Mouse (Mus musculus): ENCODE measurements at regions not wholly inside any gene's neighbourhood (a gene's known extent, or its start where the extent isn't known, plus 50 kb on each side); places are given as distances from the start of the nearest gene placed in this dataset.

- Histone ChIP-seq H3K27me3 (ENCODE audit: control insufficient read depth, insufficient read depth, low read length) (no peaks in the 10 kb centered on the region), H3K4me1 (ENCODE audit: control insufficient read depth, insufficient read depth, low read length) (no peaks in the 10 kb centered on the region), H3K27ac (ENCODE audit: low read length) (no peak overlapping the region), H3K36me3 (ENCODE audit: control insufficient read depth, insufficient read depth) (no peaks in the 10 kb centered on the region), H3K4me2 (ENCODE audit: low read depth, low read length) (no peak overlapping the region), H3K4me3 (ENCODE audit: low read length) (no peak overlapping the region), H3K9ac (ENCODE audit: low read length) (no peak overlapping the region), H3K9me3 (replicated peaks; ENCODE audit: control insufficient read depth, low read length) (no peaks in the 10 kb centered on the region)
- 53% methylated on average over 4 of the region's 4 CpGs for WGBS
- ATAC-seq (replicated peaks; ENCODE audit: extremely low read depth, insufficient read depth, low FRiP score): no peak
These were observed 801.8 kb upstream of the B3galt2 start for GRCm38 (mm10) chr1:142838663-142839062.

- H3K4me2 ChIP-seq (ENCODE audit: low read depth, low read length): no peak overlapping the region
- H3K9me3 ChIP-seq (replicated peaks; ENCODE audit: control insufficient read depth, low read length): no peaks in the 10 kb centered on the region
- H3K27me3 ChIP-seq (ENCODE audit: control insufficient read depth, insufficient read depth, low read length): no peaks in the 10 kb centered on the region
- H3K4me3 ChIP-seq (ENCODE audit: low read length): no peak overlapping the region
- no peak overlapping the region for H3K9ac ChIP-seq (ENCODE audit: low read length)
- no peak for ATAC-seq (replicated peaks; ENCODE audit: extremely low read depth, insufficient read depth, low FRiP score)
- H3K36me3 ChIP-seq (ENCODE audit: control insufficient read depth, insufficient read depth): no peaks in the 10 kb centered on the region
- H3K4me1 ChIP-seq (ENCODE audit: control insufficient read depth, insufficient read depth, low read length): no peaks in the 10 kb centered on the region
- 73% methylated on average over 4 of the region's 4 CpGs for WGBS
- H3K27ac ChIP-seq (ENCODE audit: low read length): no peak overlapping the region
These were observed 773.3 kb upstream of the B3galt2 start for GRCm38 (mm10) chr1:142867024-142867700.

GRCm38 (mm10) chr1:142891842-142892241 is 748.6 kb upstream of the B3galt2 start:
- ATAC-seq (replicated peaks; ENCODE audit: extremely low read depth, insufficient read depth, low FRiP score): no peak
- no peaks in the 10 kb centered on the region for H3K9me3 ChIP-seq (replicated peaks; ENCODE audit: control insufficient read depth, low read length)
- H3K27ac ChIP-seq (ENCODE audit: low read length): no peak overlapping the region
- H3K9ac ChIP-seq (ENCODE audit: low read length): no peak overlapping the region
- H3K4me1 ChIP-seq (ENCODE audit: control insufficient read depth, insufficient read depth, low read length): peaks cover 4% of the 10 kb centered on the region; the same call in 1 of the 2 replicates
- no peak overlapping the region for H3K4me2 ChIP-seq (ENCODE audit: low read depth, low read length)
- H3K36me3 ChIP-seq (ENCODE audit: control insufficient read depth, insufficient read depth): no peaks in the 10 kb centered on the region
- no peaks in the 10 kb centered on the region for H3K27me3 ChIP-seq (ENCODE audit: control insufficient read depth, insufficient read depth, low read length)
- H3K4me3 ChIP-seq (ENCODE audit: low read length): no peak overlapping the region

- Histone ChIP-seq H3K9ac (ENCODE audit: low read length) (no peak overlapping the region), H3K4me3 (ENCODE audit: low read length) (no peak overlapping the region), H3K27ac (ENCODE audit: low read length) (no peak overlapping the region), H3K4me2 (ENCODE audit: low read depth, low read length) (no peak overlapping the region), H3K36me3 (ENCODE audit: control insufficient read depth, insufficient read depth) (no peaks in the 10 kb centered on the region), H3K9me3 (replicated peaks; ENCODE audit: control insufficient read depth, low read length) (no peaks in the 10 kb centered on the region), H3K27me3 (ENCODE audit: control insufficient read depth, insufficient read depth, low read length) (no peaks in the 10 kb centered on the region), H3K4me1 (ENCODE audit: control insufficient read depth, insufficient read depth, low read length) (peaks cover 4% of the 10 kb centered on the region; the same call in 1 of the 2 replicates)
- 77% methylated on average over 2 of the region's 2 CpGs for WGBS
- ATAC-seq (replicated peaks; ENCODE audit: extremely low read depth, insufficient read depth, low FRiP score): no peak
These were observed 747.3 kb upstream of the B3galt2 start for GRCm38 (mm10) chr1:142893156-142893555.

GRCm38 (mm10) chr1:142894145-142894544 is 746.3 kb upstream of the B3galt2 start:
- no peak for ATAC-seq (replicated peaks; ENCODE audit: extremely low read depth, insufficient read depth, low FRiP score)
- no peak overlapping the region for H3K4me2 ChIP-seq (ENCODE audit: low read depth, low read length)
- H3K9me3 ChIP-seq (replicated peaks; ENCODE audit: control insufficient read depth, low read length): no peaks in the 10 kb centered on the region
- H3K4me1 ChIP-seq (ENCODE audit: control insufficient read depth, insufficient read depth, low read length): peaks cover 4% of the 10 kb centered on the region; the same call in 1 of the 2 replicates
- no peak overlapping the region for H3K27ac ChIP-seq (ENCODE audit: low read length)
- H3K9ac ChIP-seq (ENCODE audit: low read length): no peak overlapping the region
- H3K36me3 ChIP-seq (ENCODE audit: control insufficient read depth, insufficient read depth): no peaks in the 10 kb centered on the region
- H3K4me3 ChIP-seq (ENCODE audit: low read length): no peak overlapping the region
- H3K27me3 ChIP-seq (ENCODE audit: control insufficient read depth, insufficient read depth, low read length): no peaks in the 10 kb centered on the region

- Histone ChIP-seq H3K9ac (ENCODE audit: low read length) (no peak overlapping the region), H3K36me3 (ENCODE audit: control insufficient read depth, insufficient read depth) (no peaks in the 10 kb centered on the region), H3K4me3 (ENCODE audit: low read length) (no peak overlapping the region), H3K9me3 (replicated peaks; ENCODE audit: control insufficient read depth, low read length) (no peaks in the 10 kb centered on the region), H3K4me2 (ENCODE audit: low read depth, low read length) (no peak overlapping the region), H3K4me1 (ENCODE audit: control insufficient read depth, insufficient read depth, low read length) (peaks cover 4% of the 10 kb centered on the region; the same call in 1 of the 2 replicates), H3K27ac (ENCODE audit: low read length) (no peak overlapping the region; the same call in 1 of the 2 replicates), H3K27me3 (ENCODE audit: control insufficient read depth, insufficient read depth, low read length) (no peaks in the 10 kb centered on the region)
- ATAC-seq (replicated peaks; ENCODE audit: extremely low read depth, insufficient read depth, low FRiP score): no peak
- 32% methylated on average over 1 of the region's 1 CpGs for WGBS
These were observed 745.4 kb upstream of the B3galt2 start for GRCm38 (mm10) chr1:142895081-142895480.

- H3K4me2 ChIP-seq (ENCODE audit: low read depth, low read length): no peak overlapping the region
- no peak for ATAC-seq (replicated peaks; ENCODE audit: extremely low read depth, insufficient read depth, low FRiP score)
- H3K9ac ChIP-seq (ENCODE audit: low read length): no peak overlapping the region
- H3K27ac ChIP-seq (ENCODE audit: low read length): no peak overlapping the region
- 81% methylated on average over 4 of the region's 4 CpGs for WGBS
- H3K27me3 ChIP-seq (ENCODE audit: control insufficient read depth, insufficient read depth, low read length): no peaks in the 10 kb centered on the region
- no peak overlapping the region for H3K4me3 ChIP-seq (ENCODE audit: low read length)
- no peaks in the 10 kb centered on the region for H3K4me1 ChIP-seq (ENCODE audit: control insufficient read depth, insufficient read depth, low read length)
- H3K36me3 ChIP-seq (ENCODE audit: control insufficient read depth, insufficient read depth): no peaks in the 10 kb centered on the region
- no peaks in the 10 kb centered on the region for H3K9me3 ChIP-seq (replicated peaks; ENCODE audit: control insufficient read depth, low read length)
These were observed 730.6 kb upstream of the B3galt2 start for GRCm38 (mm10) chr1:142909907-142910306.

- Histone ChIP-seq H3K9me3 (replicated peaks; ENCODE audit: control insufficient read depth, low read length) (no peaks in the 10 kb centered on the region), H3K4me1 (ENCODE audit: control insufficient read depth, insufficient read depth, low read length) (no peaks in the 10 kb centered on the region), H3K9ac (ENCODE audit: low read length) (no peak overlapping the region), H3K36me3 (ENCODE audit: control insufficient read depth, insufficient read depth) (no peaks in the 10 kb centered on the region), H3K4me3 (ENCODE audit: low read length) (no peak overlapping the region), H3K27me3 (ENCODE audit: control insufficient read depth, insufficient read depth, low read length) (no peaks in the 10 kb centered on the region), H3K27ac (ENCODE audit: low read length) (no peak overlapping the region), H3K4me2 (ENCODE audit: low read depth, low read length) (no peak overlapping the region)
- no peak for ATAC-seq (replicated peaks; ENCODE audit: extremely low read depth, insufficient read depth, low FRiP score)
- WGBS: 77% methylated on average over 3 of the region's 3 CpGs
These were observed 683.8 kb upstream of the B3galt2 start for GRCm38 (mm10) chr1:142956686-142957085.

- Histone ChIP-seq H3K4me1 (ENCODE audit: control insufficient read depth, insufficient read depth, low read length) (peaks cover 3% of the 10 kb centered on the region; the same call in 1 of the 2 replicates), H3K27me3 (ENCODE audit: control insufficient read depth, insufficient read depth, low read length) (no peaks in the 10 kb centered on the region), H3K27ac (ENCODE audit: low read length) (no peak overlapping the region), H3K9ac (ENCODE audit: low read length) (no peak overlapping the region), H3K9me3 (replicated peaks; ENCODE audit: control insufficient read depth, low read length) (no peaks in the 10 kb centered on the region), H3K4me2 (ENCODE audit: low read depth, low read length) (no peak overlapping the region), H3K36me3 (ENCODE audit: control insufficient read depth, insufficient read depth) (no peaks in the 10 kb centered on the region), H3K4me3 (ENCODE audit: low read length) (no peak overlapping the region)
- no peak for ATAC-seq (replicated peaks; ENCODE audit: extremely low read depth, insufficient read depth, low FRiP score)
These were observed 669.0 kb upstream of the B3galt2 start for GRCm38 (mm10) chr1:142971475-142971874.
